Mouse (Mus musculus): Measurements from ENCODE around the gene Rnf167. TPM values are rescaled to one million over a fixed set of nuclear protein-coding genes. Genes with fewer than 3 reads are reported as not detected.

Rnf167 gene
- polyA plus RNA-seq, 1 experiment from 2014 or later, result 85.6 TPM

DNA sequence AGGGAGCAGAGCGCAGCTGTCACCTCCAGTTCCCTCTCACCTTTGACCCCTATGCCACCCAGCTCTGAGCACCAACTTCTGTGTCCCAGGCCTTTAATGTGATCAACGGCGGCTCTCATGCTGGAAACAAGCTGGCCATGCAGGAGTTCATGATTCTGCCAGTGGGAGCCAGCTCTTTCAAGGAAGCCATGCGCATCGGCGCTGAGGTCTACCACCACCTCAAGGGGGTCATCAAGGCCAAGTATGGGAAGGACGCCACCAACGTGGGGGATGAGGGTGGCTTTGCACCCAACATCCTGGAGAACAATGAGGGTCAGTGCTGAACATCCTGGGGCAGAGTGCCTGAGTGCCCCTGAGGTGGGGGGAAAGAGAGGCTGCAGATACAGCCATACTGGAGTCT is 13.5 kb downstream of the Rnf167 start:
- WGBS, result 89% methylated on average over 8 of the region's 8 CpGs
- Histone ChIP-seq H3K27ac (replicated peaks) (no peak overlapping the region; the same call in 1 of the 2 replicates), H3K36me3 (peaks cover 64% of the 10 kb centered on the region), H3K4me3 (0 out of 2 replicates have a peak overlapping the region, but pooled peaks have one; percentile 7), H3K4me1 (peaks cover 37% of the 10 kb centered on the region), H3K27me3 (ENCODE audit: low read depth, poor library complexity, severe bottlenecking) (no peaks in the 10 kb centered on the region), H3K9me3 (replicated peaks) (no peaks in the 10 kb centered on the region)
- DNase-seq (ENCODE audit: low spot score), result no peak

- Histone ChIP-seq H3K27me3 (ENCODE audit: low read depth, poor library complexity, severe bottlenecking) (no peaks in the 10 kb centered on the region), H3K4me1 (peaks cover 21% of the 10 kb centered on the region), H3K36me3 (peaks cover 83% of the 10 kb centered on the region), H3K9me3 (replicated peaks) (no peaks in the 10 kb centered on the region), H3K4me3 (no peak overlapping the region), H3K27ac (replicated peaks) (no peak overlapping the region)
- DNase-seq (ENCODE audit: low spot score), result no peak
- 85% methylated on average over 8 of the region's 8 CpGs for whole genome bisulfite sequencing
Observed at GRCm38 (mm10) chr11:70663101-70663500, 16.1 kb downstream of the Rnf167 start.

DNA sequence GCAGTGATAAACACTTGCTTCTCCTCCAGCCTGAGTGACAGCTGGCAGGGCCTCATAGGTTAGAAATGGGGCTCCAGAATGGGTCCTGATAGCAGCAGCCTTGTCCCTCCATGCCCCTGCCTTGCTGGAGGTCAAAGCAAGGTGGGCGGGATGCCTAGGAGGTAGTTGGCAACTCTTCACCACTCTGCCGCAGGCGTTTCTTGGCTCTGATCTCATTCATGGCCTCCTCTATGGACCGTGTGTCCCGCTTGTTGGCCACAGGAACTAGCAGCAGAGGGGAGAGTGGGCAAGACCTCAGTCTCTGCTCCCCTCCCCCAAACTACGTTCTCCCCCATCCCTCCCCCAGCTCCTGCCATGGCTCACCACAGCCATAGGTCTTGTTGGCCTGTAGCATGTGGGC is 16.9 kb downstream of the Rnf167 start:
- Histone ChIP-seq H3K27me3 (ENCODE audit: low read depth, poor library complexity, severe bottlenecking) (no peaks in the 10 kb centered on the region), H3K27ac (replicated peaks) (no peak overlapping the region), H3K36me3 (peaks cover 83% of the 10 kb centered on the region), H3K9me3 (replicated peaks) (no peaks in the 10 kb centered on the region), H3K4me1 (peaks cover 18% of the 10 kb centered on the region), H3K4me3 (no peak overlapping the region)
- WGBS, result 95% methylated on average over 6 of the region's 6 CpGs
- no peak for DNase-seq (ENCODE audit: low spot score)

- H3K9me3 ChIP-seq (replicated peaks), result no peaks in the 10 kb centered on the region
- H3K4me3 ChIP-seq, result no peak overlapping the region
- WGBS, result 92% methylated on average over 9 of the region's 9 CpGs
- no peak for DNase-seq (ENCODE audit: low spot score)
- peaks cover 77% of the 10 kb centered on the region for H3K36me3 ChIP-seq
- H3K27me3 ChIP-seq (ENCODE audit: low read depth, poor library complexity, severe bottlenecking), result no peaks in the 10 kb centered on the region
- no peak overlapping the region for H3K27ac ChIP-seq (replicated peaks)
- H3K4me1 ChIP-seq, result peaks cover 21% of the 10 kb centered on the region
Observed at GRCm38 (mm10) chr11:70664741-70665140, 17.7 kb downstream of the Rnf167 start.

- peaks cover 65% of the 10 kb centered on the region for H3K36me3 ChIP-seq
- no peak for DNase-seq (ENCODE audit: low spot score)
- H3K27ac ChIP-seq (replicated peaks), result no peak overlapping the region
- 90% methylated on average over 8 of the region's 8 CpGs for WGBS
- H3K4me1 ChIP-seq, result peaks cover 40% of the 10 kb centered on the region
- H3K9me3 ChIP-seq (replicated peaks), result no peaks in the 10 kb centered on the region
- no peak overlapping the region for H3K4me3 ChIP-seq
- no peaks in the 10 kb centered on the region for H3K27me3 ChIP-seq (ENCODE audit: low read depth, poor library complexity, severe bottlenecking)
Observed at GRCm38 (mm10) chr11:70666687-70667086, 19.7 kb downstream of the Rnf167 start.

DNA sequence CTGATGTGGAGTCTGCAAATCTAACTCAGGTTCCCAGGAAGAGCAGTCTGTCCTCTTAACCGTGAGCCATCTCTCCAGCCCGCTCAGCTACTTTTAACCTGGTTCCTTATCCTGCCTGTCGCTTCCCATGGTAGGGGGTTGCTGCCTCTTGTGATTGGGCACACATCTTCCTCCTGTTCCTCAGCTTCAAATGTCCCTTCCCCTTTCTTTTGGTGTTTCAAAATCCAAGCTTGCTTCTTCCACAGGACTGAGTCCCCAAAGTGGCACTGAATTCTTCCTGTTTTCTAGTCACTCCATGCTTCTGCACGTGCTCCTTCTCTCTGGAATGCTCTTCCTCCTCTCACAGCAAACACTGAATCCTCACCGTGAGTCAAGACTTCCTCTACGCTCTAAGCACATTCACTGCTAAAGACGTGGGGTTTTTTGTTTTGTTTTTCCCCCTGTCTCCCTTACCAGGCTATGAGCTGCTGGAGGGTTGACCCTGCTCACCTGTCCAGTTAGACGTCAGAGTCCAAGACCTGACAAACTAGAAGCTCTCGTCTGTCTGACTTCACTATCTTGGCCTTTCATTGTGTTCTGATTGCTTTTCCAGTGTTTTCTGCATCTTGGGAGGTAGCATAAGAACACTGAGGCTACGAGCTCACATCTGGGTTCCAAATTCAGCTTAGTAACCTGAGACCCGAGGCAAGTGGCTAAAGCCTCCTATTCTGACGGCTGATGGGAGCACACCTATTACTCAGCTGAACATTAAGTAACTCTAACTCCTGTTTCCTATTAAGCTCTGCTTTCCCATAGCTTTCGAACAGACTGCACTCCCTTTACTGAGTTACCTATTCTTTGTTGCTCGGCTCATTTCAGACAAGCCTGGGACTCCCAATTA is 20.5 kb downstream of the Rnf167 start:
- WGBS, result 80% methylated on average over 14 of the region's 14 CpGs
- H3K36me3 ChIP-seq, result peaks cover 65% of the 10 kb centered on the region

DNA sequence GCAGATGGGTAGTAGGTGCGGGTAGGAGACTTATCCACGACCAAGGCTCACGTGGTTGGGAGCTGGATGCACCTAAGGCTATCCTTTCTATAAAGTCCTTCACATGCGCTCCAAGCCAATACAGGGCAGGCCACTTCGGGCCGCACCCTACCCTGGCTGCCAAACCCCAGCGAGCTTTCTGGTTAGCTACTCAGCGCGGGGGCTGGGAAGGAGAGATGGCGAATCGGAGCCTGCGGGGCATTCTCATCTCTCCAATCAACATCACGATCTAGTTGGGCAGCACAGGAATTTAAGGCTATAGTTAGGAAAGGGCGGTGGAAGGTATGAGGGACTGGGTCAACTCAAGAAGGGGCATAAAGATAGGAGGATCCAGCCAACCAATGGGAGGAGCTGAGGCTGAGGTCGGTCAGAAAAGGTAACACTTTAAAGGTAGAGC is 21.3 kb downstream of the Rnf167 start:
- H3K27me3 ChIP-seq (ENCODE audit: low read depth, poor library complexity, severe bottlenecking), result no peaks in the 10 kb centered on the region
- no peaks in the 10 kb centered on the region for H3K9me3 ChIP-seq (replicated peaks)
- WGBS, result 1% methylated on average over 15 of the region's 15 CpGs
- no peak for DNase-seq (ENCODE audit: low spot score)
- H3K4me1 ChIP-seq, result peaks cover 41% of the 10 kb centered on the region
- peaks cover 60% of the 10 kb centered on the region for H3K36me3 ChIP-seq
- H3K27ac ChIP-seq (replicated peaks), result peak overlapping the region; percentile 95
- H3K4me3 ChIP-seq, result peak overlapping the region; percentile 69

More for the DNA sequence above, 20.5 kb downstream of the Rnf167 start:
- H3K27me3 ChIP-seq (ENCODE audit: low read depth, poor library complexity, severe bottlenecking), result no peaks in the 10 kb centered on the region
- peaks cover 41% of the 10 kb centered on the region for H3K4me1 ChIP-seq
- no peak for DNase-seq (ENCODE audit: low spot score)
- no peaks in the 10 kb centered on the region for H3K9me3 ChIP-seq (replicated peaks)
- H3K27ac ChIP-seq (replicated peaks), result peak overlapping the region; percentile 95
- peak overlapping the region; percentile 69 for H3K4me3 ChIP-seq

DNA sequence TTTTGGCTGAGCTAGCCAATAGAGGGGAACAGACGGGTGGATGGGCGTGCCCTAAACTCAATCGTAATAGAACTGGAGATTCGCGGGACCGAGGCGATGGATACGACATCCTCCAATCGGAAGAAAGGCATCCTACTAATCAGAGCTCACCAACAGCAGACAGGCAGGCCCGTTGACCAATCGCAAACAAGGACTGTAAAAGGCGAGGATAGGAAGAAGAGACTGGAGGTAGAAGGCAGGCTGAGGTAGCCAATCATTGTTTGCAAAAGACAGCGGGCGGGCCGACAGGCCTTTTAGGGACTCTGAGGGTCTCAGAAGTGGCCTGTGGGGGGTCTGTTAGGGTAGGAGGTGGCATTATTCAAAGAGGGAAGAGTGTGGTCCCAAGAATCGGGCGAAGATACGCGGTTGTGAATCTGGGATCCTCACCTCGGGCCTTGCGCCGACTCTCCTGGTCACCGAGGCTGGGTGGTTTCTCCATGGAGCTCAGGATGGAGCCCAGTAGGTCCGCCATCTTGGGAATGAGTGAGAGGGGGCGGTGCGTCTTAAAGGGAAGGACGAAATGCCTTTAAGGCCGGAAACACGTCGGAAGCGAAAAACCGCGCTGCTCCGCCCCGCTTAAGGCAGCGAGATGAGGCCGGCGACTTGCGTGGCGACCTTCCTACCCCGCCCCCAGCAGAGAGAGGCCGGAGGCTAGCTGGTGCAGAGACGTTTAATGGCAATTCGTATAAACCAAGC is 21.9 kb downstream of the Rnf167 start, which contains the start of gene Spag7:
TSS of gene Spag7 (minus strand) at position 646 of the 735 bp plus-strand sequence.
- no peaks in the 10 kb centered on the region for H3K9me3 ChIP-seq (replicated peaks)
- peak within 1 kb of the TSS; percentile 69 for H3K4me3 ChIP-seq
- under 1% methylated on average over 44 of the region's 44 CpGs for WGBS
- peak; percentile 95 for DNase-seq (ENCODE audit: low spot score)
- peak within 1 kb of the TSS; percentile 95 for H3K27ac ChIP-seq (replicated peaks)
- peaks cover 57% of the 10 kb centered on the region for H3K36me3 ChIP-seq
- H3K4me1 ChIP-seq, result peaks cover 39% of the 10 kb centered on the region
- H3K27me3 ChIP-seq (ENCODE audit: low read depth, poor library complexity, severe bottlenecking), result no peaks in the 10 kb centered on the region

DNA sequence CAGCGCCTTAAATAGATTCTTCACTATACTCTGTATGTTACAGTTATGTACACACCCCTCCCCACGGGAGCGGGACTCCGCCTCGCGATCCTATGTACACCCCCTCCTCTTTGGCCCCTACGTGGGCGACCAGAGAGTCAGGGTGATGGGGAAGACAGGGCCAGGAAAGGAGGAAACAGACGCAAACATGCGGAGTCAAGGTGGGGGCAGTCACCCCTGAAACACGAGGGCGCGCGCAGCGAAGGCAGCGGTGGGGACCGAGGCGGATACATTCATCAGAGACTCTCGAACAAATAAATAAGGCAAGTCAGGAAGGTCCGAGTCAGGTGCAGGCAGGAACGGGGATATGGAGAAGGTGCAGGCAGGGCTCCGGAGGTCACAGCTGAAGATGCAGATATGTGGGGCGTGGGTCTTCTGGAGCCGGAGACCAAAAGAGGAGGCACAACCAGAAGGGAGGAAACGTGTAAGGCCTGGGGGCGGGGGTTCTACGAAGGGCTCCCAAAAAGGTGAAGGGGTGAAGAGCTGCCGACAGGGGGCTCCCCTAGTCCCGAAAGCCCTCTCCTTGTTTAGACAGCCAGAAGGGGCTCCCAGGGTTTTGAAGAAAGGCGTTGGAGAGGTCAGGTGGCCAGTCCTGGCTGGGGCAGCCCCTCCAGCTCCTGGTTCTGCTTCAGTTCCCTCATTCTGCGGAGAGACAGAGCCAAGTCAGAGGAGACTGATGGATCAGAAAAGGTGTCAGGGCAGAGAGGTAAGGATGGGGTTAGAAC is 22.7 kb downstream of the Rnf167 start:
- Histone ChIP-seq H3K9me3 (replicated peaks) (no peaks in the 10 kb centered on the region), H3K27me3 (ENCODE audit: low read depth, poor library complexity, severe bottlenecking) (no peaks in the 10 kb centered on the region), H3K36me3 (peaks cover 57% of the 10 kb centered on the region), H3K4me3 (peak overlapping the region; percentile 69), H3K27ac (replicated peaks) (peak overlapping the region; percentile 95), H3K4me1 (peaks cover 42% of the 10 kb centered on the region)
- WGBS, result under 1% methylated on average over 31 of the region's 31 CpGs
- DNase-seq (ENCODE audit: low spot score), result peak; percentile 83

DNA sequence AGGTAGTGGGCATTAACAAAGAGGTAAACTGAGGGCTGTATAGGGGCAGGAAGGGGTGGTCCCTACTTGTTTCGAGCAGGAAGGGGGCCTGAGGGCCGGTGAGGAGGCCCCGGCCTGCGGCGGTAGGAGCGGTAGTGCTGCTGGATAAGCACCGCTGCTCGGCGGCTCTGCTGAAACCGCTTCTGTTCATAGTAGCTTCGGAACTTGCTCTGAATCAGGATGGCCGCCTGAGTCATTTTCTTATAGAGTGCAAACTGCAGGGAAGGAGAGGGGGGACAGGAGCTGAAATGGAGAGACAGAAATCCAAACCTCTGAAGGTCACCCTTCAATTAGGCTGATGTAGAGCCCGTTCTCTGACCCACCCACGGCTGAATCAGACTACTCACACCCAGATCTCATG is 23.4 kb downstream of the Rnf167 start:
- Histone ChIP-seq H3K36me3 (peaks cover 57% of the 10 kb centered on the region), H3K27me3 (ENCODE audit: low read depth, poor library complexity, severe bottlenecking) (no peaks in the 10 kb centered on the region), H3K9me3 (replicated peaks) (no peaks in the 10 kb centered on the region), H3K27ac (replicated peaks) (peak overlapping the region; percentile 95), H3K4me3 (peak overlapping the region; percentile 69), H3K4me1 (peaks cover 42% of the 10 kb centered on the region)
- WGBS, result 50% methylated on average over 14 of the region's 14 CpGs
- no peak for DNase-seq (ENCODE audit: low spot score)

DNA sequence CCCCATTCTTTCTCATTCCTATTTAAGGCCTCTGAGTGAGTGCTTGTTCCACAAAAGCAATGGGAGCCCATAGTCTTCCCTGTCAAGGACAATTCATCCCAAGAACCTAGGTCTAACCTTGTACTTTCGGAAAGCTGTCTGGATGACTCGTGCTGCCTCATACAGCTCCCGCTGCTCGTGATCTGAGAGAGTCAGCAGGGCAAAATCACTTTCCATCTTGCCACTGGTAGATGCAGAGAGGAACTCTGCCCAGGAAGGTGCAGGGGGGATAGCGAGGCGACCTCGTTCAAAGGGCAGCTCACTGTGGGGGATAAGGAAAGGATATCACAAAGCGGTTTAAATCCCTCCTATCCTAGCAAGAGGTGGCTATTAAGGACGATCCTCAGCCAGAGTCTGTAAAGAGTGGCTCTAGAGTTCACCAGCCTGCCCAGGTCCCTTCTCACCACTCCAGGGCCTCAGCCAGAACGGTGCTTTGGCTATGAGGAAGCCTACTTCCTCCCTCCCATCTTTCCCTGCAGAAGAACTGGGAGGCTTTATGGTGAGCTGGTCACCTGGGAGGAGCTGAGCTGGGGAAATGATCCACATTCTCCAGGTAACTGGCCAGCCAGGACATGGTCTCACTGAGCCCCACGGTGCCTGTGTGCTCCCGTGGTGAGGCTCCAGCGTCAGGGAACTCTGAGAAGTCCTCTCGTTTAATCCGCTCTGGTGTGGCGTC is 24.5 kb downstream of the Rnf167 start:
- no peak for DNase-seq (ENCODE audit: low spot score)
- Histone ChIP-seq H3K36me3 (peaks cover 58% of the 10 kb centered on the region), H3K27me3 (ENCODE audit: low read depth, poor library complexity, severe bottlenecking) (no peaks in the 10 kb centered on the region), H3K9me3 (replicated peaks) (no peaks in the 10 kb centered on the region), H3K4me1 (peaks cover 42% of the 10 kb centered on the region), H3K4me3 (0 out of 2 replicates have a peak overlapping the region, but pooled peaks have one; percentile 69), H3K27ac (replicated peaks) (no peak overlapping the region)
- 82% methylated on average over 16 of the region's 16 CpGs for WGBS

GRCm38 (mm10) chr11:70674014-70674413 is 27.0 kb downstream of the Rnf167 start:
- Histone ChIP-seq H3K27me3 (ENCODE audit: low read depth, poor library complexity, severe bottlenecking) (no peaks in the 10 kb centered on the region), H3K36me3 (peaks cover 60% of the 10 kb centered on the region), H3K4me3 (no peak overlapping the region), H3K4me1 (peaks cover 33% of the 10 kb centered on the region), H3K9me3 (replicated peaks) (no peaks in the 10 kb centered on the region), H3K27ac (replicated peaks) (no peak overlapping the region)
- no peak for DNase-seq (ENCODE audit: low spot score)
- 57% methylated on average over 6 of the region's 6 CpGs for WGBS
